Mouse (Mus musculus) hindbrain, embryonic 11.5 days (tissue): ENCODE data around the gene Olfr745. TPM values are rescaled to one million over a fixed set of nuclear protein-coding genes. Genes with fewer than 3 reads are reported as not detected.

Experiments
- ATAC-seq: fragments of 200-750 bp; cut with Nextera tagmentation; 2 replicates; pipeline ENCODE4 v1.8.0; 2017; ENCODE audit warnings: mild to moderate bottlenecking, moderate TSS enrichment, moderate library complexity; ENCODE audit not compliant: low FRiP score
- DNase-seq: peaks from one replicate; pipeline ENCODE4 v3.0.0-alpha.2; 2015; ENCODE audit warnings: low spot score
- H3K27ac ChIP-seq: fragments of 300-500 bp; sonication (generic); 2 replicates; pipeline ENCODE4 v1.5.1; 2014; ENCODE audit warnings: mild to moderate bottlenecking, low read depth, low read length
- H3K27me3 ChIP-seq: fragments of 300-500 bp; sonication (generic); 2 replicates; pipeline ENCODE4 v1.6.1; 2014; ENCODE audit warnings: mild to moderate bottlenecking, low read length, moderate library complexity, mixed read lengths; ENCODE audit not compliant: control insufficient read depth, insufficient read depth
- H3K36me3 ChIP-seq: fragments of 300-500 bp; sonication (generic); 2 replicates; pipeline ENCODE4 v1.6.1; 2014; ENCODE audit warnings: mild to moderate bottlenecking, low read length, moderate library complexity, mixed read lengths; ENCODE audit not compliant: control insufficient read depth, insufficient read depth
- H3K4me1 ChIP-seq: fragments of 300-500 bp; sonication (generic); replicated peaks from 2 replicates; pipeline ENCODE4 v1.6.1; 2014; ENCODE audit warnings: low read length, mixed read lengths; ENCODE audit not compliant: control insufficient read depth, insufficient read depth
- H3K4me2 ChIP-seq: fragments of 300-500 bp; sonication (generic); replicated peaks from 2 replicates; pipeline ENCODE4 v1.6.1; 2014; ENCODE audit warnings: mild to moderate bottlenecking, low read depth, low read length
- H3K4me3 ChIP-seq: fragments of 300-500 bp; sonication (generic); 2 replicates; pipeline ENCODE4 v1.5.1; 2014; ENCODE audit warnings: low read depth, low read length
- H3K9ac ChIP-seq: fragments of 300-500 bp; sonication (generic); 2 replicates; pipeline ENCODE4 v1.6.1; 2014; ENCODE audit warnings: low read depth, low read length
- H3K9me3 ChIP-seq: fragments of 300-500 bp; sonication (generic); 2 replicates; pipeline ENCODE4 v1.6.1; 2016; ENCODE audit warnings: low read length; ENCODE audit not compliant: control insufficient read depth
- WGBS: fragments of 180-500 bp; shearing (Covaris S2); extraction: QIAGEN DNeasy Blood & Tissue Kit; methylation state at CpG from one replicate; pipeline ENCODE4 v1.1.7; 2014; 5-methylcytosine and 5-hydroxymethylcytosine counted together
- polyA plus RNA-seq: library from polyadenylated mRNA; unstranded; fragments of >200 nt; fragmentation: Nextera tagmentation; extraction: Ambion mirVana; gene quantifications from 2 replicates; pipeline ENCODE4 v1.2.1, GENCODE M21; 2014

Olfr745 gene
- not detected in 2 replicates for polyA plus RNA-seq

DNA sequence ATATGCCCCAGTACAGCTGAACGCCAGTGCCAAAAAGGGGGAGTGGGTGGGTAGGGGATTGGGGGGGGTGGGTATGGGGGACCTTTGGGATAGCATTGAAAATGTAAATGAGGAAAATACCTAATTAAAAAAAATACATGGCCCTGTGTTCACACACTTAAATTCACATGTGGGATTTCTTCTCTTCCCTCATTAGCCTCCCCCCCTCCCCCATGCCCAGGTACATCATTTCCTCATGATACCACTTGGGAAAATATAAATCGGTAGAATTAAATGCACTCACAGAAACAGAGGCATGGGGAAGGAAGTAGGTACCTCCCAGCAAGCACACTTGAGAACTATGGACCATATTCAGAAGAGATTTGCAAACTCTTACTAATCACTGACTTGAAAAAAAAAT lies at the start of gene Olfr745:
TSS of gene Olfr745 (plus strand) at position 301 of the 400 bp plus-strand sequence.
- H3K4me2 ChIP-seq: no peak within 1 kb of the TSS
- no peak within 1 kb of the TSS for H3K27ac ChIP-seq
- ATAC-seq (no peak), DNase-seq (no peak)
- H3K9ac ChIP-seq: no peak within 1 kb of the TSS
- 88% methylated on average over 2 of the region's 2 CpGs for WGBS
- H3K4me3 ChIP-seq: no peak within 1 kb of the TSS
- no peaks in the 10 kb centered on the region for H3K4me1 ChIP-seq
- H3K36me3 ChIP-seq: no peaks in the 10 kb centered on the region
- H3K27me3 ChIP-seq: no peaks in the 10 kb centered on the region
- H3K9me3 ChIP-seq: no peaks in the 10 kb centered on the region

DNA sequence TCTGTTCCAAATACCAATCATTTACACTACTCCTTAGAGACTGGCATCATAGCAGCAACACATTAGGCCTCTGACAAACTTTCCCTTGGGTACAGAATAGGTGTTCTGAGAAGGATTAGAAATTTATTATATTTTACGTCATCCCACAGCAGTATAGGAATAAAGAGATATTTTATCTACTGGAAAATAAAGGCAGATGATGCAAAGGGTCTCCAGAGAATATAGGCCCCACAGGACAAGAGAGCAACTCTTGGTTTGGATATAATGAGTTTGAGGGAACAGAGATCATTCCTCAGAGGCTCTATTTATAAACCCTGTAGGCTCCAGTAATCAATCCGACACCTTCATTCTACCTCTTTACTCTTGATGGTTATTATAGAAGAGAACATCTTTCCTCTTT lies 24.6 kb upstream of the Olfr745 start, which contains the start of gene Olfr744:
TSS of gene Olfr744 (plus strand) at position 301 of the 400 bp plus-strand sequence.
- Histone ChIP-seq H3K4me2 (no peak within 1 kb of the TSS), H3K9me3 (no peaks in the 10 kb centered on the region), H3K27me3 (no peaks in the 10 kb centered on the region), H3K36me3 (no peaks in the 10 kb centered on the region), H3K9ac (no peak within 1 kb of the TSS), H3K4me1 (no peaks in the 10 kb centered on the region), H3K4me3 (no peak within 1 kb of the TSS), H3K27ac (no peak within 1 kb of the TSS)
- DNase-seq (no peak), ATAC-seq (no peak)
- WGBS: 85% methylated on average over 2 of the region's 2 CpGs

DNA sequence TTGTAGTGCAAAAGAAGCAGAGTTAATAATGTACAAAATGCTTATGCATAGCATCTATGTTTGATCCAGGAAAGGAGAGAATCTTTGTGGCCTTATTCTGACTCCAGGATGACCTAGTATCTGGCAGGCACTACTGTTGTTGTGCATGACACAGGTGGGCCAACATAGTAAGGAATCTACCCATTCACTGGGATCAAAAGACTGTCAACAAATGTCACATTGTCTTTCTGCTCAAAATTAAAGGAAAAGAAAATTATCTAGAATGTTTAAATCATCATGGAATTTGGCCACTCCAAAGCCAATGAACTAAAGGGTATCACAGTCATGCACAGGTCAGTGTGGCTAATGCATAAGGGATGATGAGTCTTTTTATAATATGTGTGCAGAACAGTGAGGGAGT lies 7.6 kb downstream of the Olfr745 start, which contains the start of gene Olfr746:
TSS of gene Olfr746 (plus strand) at position 301 of the 400 bp plus-strand sequence.
- no peaks in the 10 kb centered on the region for H3K36me3 ChIP-seq
- H3K4me1 ChIP-seq: no peaks in the 10 kb centered on the region
- H3K9me3 ChIP-seq: no peaks in the 10 kb centered on the region
- ATAC-seq (no peak), DNase-seq (no peak)
- no peak within 1 kb of the TSS for H3K4me3 ChIP-seq
- H3K4me2 ChIP-seq: no peak within 1 kb of the TSS
- H3K9ac ChIP-seq: no peak within 1 kb of the TSS
- H3K27me3 ChIP-seq: no peaks in the 10 kb centered on the region
- no peak within 1 kb of the TSS for H3K27ac ChIP-seq

- no peak within 1 kb of the TSS for H3K27ac ChIP-seq
- no peaks in the 10 kb centered on the region for H3K9me3 ChIP-seq
- no peaks in the 10 kb centered on the region for H3K36me3 ChIP-seq
- DNase-seq (no peak), ATAC-seq (no peak)
- H3K27me3 ChIP-seq: no peaks in the 10 kb centered on the region
- H3K4me2 ChIP-seq: no peak within 1 kb of the TSS
- H3K4me1 ChIP-seq: no peaks in the 10 kb centered on the region
- H3K9ac ChIP-seq: no peak within 1 kb of the TSS
- WGBS: 87% methylated on average over 3 of the region's 3 CpGs
- no peak within 1 kb of the TSS for H3K4me3 ChIP-seq
Measured at GRCm38 (mm10) chr14:50693106-50693505, 53.9 kb downstream of the Olfr745 start, which contains the start of gene Olfr747. Olfr747 (minus strand) TSS chr14:50693206.

Other genes with a start within 250 kb of the Olfr745 start
- gene Olfr738, start 231.8 kb upstream of the Olfr745 start, polyA plus RNA-seq: not detected in 2 replicates
- not detected in 2 replicates for gene Olfr739, start 220.8 kb upstream of the Olfr745 start, polyA plus RNA-seq
- not detected in 2 replicates for gene Olfr740, start 193.8 kb upstream of the Olfr745 start, polyA plus RNA-seq
- not detected in 2 replicates for gene Olfr741, start 166.7 kb upstream of the Olfr745 start, polyA plus RNA-seq
- gene Olfr742, start 135.8 kb upstream of the Olfr745 start, polyA plus RNA-seq: not detected in 2 replicates
- not detected in 2 replicates for gene Olfr743, start 117.5 kb upstream of the Olfr745 start, polyA plus RNA-seq
- not detected in 2 replicates for gene Olfr744, start 24.5 kb upstream of the Olfr745 start, polyA plus RNA-seq
- not detected in 2 replicates for gene Olfr746, start 7.7 kb downstream of the Olfr745 start, polyA plus RNA-seq
- not detected in 2 replicates for gene Olfr747, start 53.8 kb downstream of the Olfr745 start, polyA plus RNA-seq
- not detected in 2 replicates for gene Olfr748, start 68.0 kb downstream of the Olfr745 start, polyA plus RNA-seq
- gene Olfr749, start 105.7 kb downstream of the Olfr745 start, polyA plus RNA-seq: not detected in 2 replicates
- 105 and 106 TPM in 2 replicates for gene Ttc5, start 146.1 kb downstream of the Olfr745 start, polyA plus RNA-seq
- not detected in 2 replicates for gene Ccnb1ip1, start 168.3 kb downstream of the Olfr745 start, polyA plus RNA-seq
- 63.6 and 66.0 TPM in 2 replicates for gene Parp2, start 168.5 kb downstream of the Olfr745 start, polyA plus RNA-seq
- 5.8 and 6.1 TPM in 2 replicates for gene Tep1, start 231.2 kb downstream of the Olfr745 start, polyA plus RNA-seq